Mouse (Mus musculus) c-Kit-negative CD71-positive TER-119-positive erythroid progenitor cells, embryonic 14.5 days (primary cell): Measurements from ENCODE around the gene Mkrn3.

ENCODE experiments used
- DNase-seq: peaks from one replicate; pipeline ENCODE4 v3.0.0-alpha.2; 2013; ENCODE audit warnings: low read depth, low spot score

Gene Mkrn3

GRCm38 (mm10) chr7:62378529-62378928 is 41.4 kb downstream of the Mkrn3 start:
- DNase-seq = no peak

GRCm38 (mm10) chr7:62377313-62377712 is 42.6 kb downstream of the Mkrn3 start:
- DNase-seq = no peak

DNA sequence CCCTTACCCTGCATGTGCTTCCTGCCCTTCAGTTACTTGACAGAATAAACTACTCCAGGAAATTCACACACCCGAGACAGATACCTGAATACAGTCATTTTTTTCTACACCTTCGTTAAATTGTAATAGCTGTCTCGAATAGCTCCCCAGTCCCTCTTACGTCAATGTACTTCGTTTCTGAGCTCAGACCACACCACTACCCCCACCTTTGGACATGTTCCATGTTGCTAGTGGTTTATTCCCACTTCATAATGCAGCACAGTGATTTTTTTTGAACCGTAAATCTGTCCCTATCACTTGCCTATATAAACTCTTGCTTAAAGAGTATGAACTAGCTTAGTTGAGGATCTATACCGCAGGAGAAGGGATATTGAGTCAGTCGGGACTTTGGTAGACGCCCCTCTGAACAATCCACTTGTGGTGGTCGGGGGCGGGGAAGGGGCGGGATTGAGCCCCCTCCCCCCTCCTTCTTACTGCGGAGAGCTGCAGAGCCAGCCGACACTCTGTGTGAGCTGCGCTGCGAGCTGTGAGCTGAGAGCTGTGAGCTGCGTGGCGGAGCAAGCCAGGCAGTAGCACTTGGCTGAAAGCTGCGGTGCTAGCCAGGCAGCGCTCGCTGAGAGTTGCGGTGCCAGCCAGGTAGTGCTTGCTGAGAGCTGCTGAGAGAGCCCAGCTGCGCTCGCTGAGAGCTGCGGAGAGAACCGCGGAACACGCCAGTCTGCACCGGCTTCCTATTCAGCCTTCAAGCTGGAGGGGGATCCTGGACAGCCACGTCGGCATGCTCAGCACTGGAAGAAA is 43.2 kb downstream of the Mkrn3 start, which contains the start of gene Magel2:
Gene Magel2, plus strand, starts transcription at position 501 of the 795 bp plus-strand sequence.
- DNase-seq = no peak

- no peak for DNase-seq
Observed at GRCm38 (mm10) chr7:62375658-62376057, 44.3 kb downstream of the Mkrn3 start.
